Mouse (Mus musculus) bone marrow macrophage, adult 2 months (primary cell): ENCODE data around the gene Gm8374.
"Not testable (repeated sequence)": the region's sequence is repeated elsewhere in the genome, so short reads cannot be mapped to it uniquely, and the experiment has no call there.

Source experiments
- CTCF ChIP-seq: IDR thresholded peaks from 2 replicates; pipeline ENCODE4 v1.5.1; 2012; ENCODE audit warnings: low read depth, mild to moderate bottlenecking, low read length, moderate library complexity
- POLR2A ChIP-seq: IDR thresholded peaks from 2 replicates; pipeline ENCODE4 v1.6.1; 2012; ENCODE audit warnings: mild to moderate bottlenecking, low read depth, low read length, borderline replicate concordance

- TF ChIP-seq CTCF, POLR2A: not testable (repeated sequence)
Observed at GRCm38 (mm10) chr14:7315093-7315492, 49.8 kb downstream of the Gm8374 start.
